Mouse (Mus musculus): ENCODE data around the gene Gm11111. TPM values are rescaled to one million over a fixed set of nuclear protein-coding genes. Genes with fewer than 3 reads are reported as not detected.
A peak's percentile ranks its signal among the peaks of the same experiment; 100 is the strongest.
"Not testable (repeated sequence)": the region's sequence is repeated elsewhere in the genome, so short reads cannot be mapped to it uniquely, and the experiment has no call there.

Gene Gm11111
- polyA plus RNA-seq, 1 experiment from 2014 or later = not detected

- WGBS = 66% methylated on average over 12 of the region's 12 CpGs
- no peaks in the 10 kb centered on the region for H3K27me3 ChIP-seq (ENCODE audit: control insufficient read depth, insufficient read depth, low read length)
- no peaks in the 10 kb centered on the region for H3K36me3 ChIP-seq (ENCODE audit: control insufficient read depth, insufficient read depth, low read length)
- H3K9ac ChIP-seq (ENCODE audit: low read length) = no peak overlapping the region
- no peak overlapping the region for H3K4me3 ChIP-seq (ENCODE audit: low read depth, low read length)
- H3K4me2 ChIP-seq (ENCODE audit: low read depth, low read length, severe bottlenecking) = no peak overlapping the region
- no peak overlapping the region for H3K27ac ChIP-seq (ENCODE audit: low read depth, low read length)
- 0 out of 2 replicates have a peak, but pooled peaks cover 1% of the 10 kb centered on the region for H3K4me1 ChIP-seq (replicated peaks; ENCODE audit: control insufficient read depth, insufficient read depth, low read length)
- peak; percentile 60; the same call in 1 of the 2 replicates for ATAC-seq (replicated peaks; ENCODE audit: low FRiP score)
- DNase-seq (ENCODE audit: low spot score) = no peak
- no peaks in the 10 kb centered on the region for H3K9me3 ChIP-seq (ENCODE audit: control insufficient read depth, low read length)
Observed at GRCm38 (mm10) chr5:98574711-98575470, 22.4 kb downstream of the Gm11111 start.

- no peak overlapping the region for H3K4me3 ChIP-seq (ENCODE audit: low read depth, low read length)
- no peak overlapping the region for H3K4me2 ChIP-seq (ENCODE audit: low read depth, low read length, severe bottlenecking)
- H3K4me1 ChIP-seq (replicated peaks; ENCODE audit: control insufficient read depth, insufficient read depth, low read length) = 0 out of 2 replicates have a peak, but pooled peaks cover 1% of the 10 kb centered on the region
- no peaks in the 10 kb centered on the region for H3K9me3 ChIP-seq (ENCODE audit: control insufficient read depth, low read length)
- no peak for DNase-seq (ENCODE audit: low spot score)
- no peak for ATAC-seq (replicated peaks; ENCODE audit: low FRiP score)
- H3K9ac ChIP-seq (ENCODE audit: low read length) = no peak overlapping the region
- H3K27ac ChIP-seq (ENCODE audit: low read depth, low read length) = no peak overlapping the region
- no peaks in the 10 kb centered on the region for H3K36me3 ChIP-seq (ENCODE audit: control insufficient read depth, insufficient read depth, low read length)
- no peaks in the 10 kb centered on the region for H3K27me3 ChIP-seq (ENCODE audit: control insufficient read depth, insufficient read depth, low read length)
- WGBS = 73% methylated on average over 4 of the region's 4 CpGs
Observed at GRCm38 (mm10) chr5:98575471-98575834, 23.0 kb downstream of the Gm11111 start.

GRCm38 (mm10) chr5:98576538-98576937 is 24.0 kb downstream of the Gm11111 start:
- not testable (repeated sequence) for H3K4me3 ChIP-seq (ENCODE audit: low read depth, low read length); H3K9ac ChIP-seq (ENCODE audit: low read length); H3K9me3 ChIP-seq (ENCODE audit: control insufficient read depth, low read length); H3K27me3 ChIP-seq (ENCODE audit: control insufficient read depth, insufficient read depth, low read length); DNase-seq (ENCODE audit: low spot score); H3K36me3 ChIP-seq (ENCODE audit: control insufficient read depth, insufficient read depth, low read length); ATAC-seq (replicated peaks; ENCODE audit: low FRiP score); H3K4me2 ChIP-seq (ENCODE audit: low read depth, low read length, severe bottlenecking); H3K4me1 ChIP-seq (replicated peaks; ENCODE audit: control insufficient read depth, insufficient read depth, low read length); H3K27ac ChIP-seq (ENCODE audit: low read depth, low read length)
- 91% methylated on average over 6 of the region's 6 CpGs for WGBS

GRCm38 (mm10) chr5:98578398-98578797 is 25.9 kb downstream of the Gm11111 start:
- Histone ChIP-seq H3K4me2 (ENCODE audit: low read depth, low read length, severe bottlenecking) (no peak overlapping the region), H3K4me3 (ENCODE audit: low read depth, low read length) (no peak overlapping the region), H3K9me3 (ENCODE audit: control insufficient read depth, low read length) (no peaks in the 10 kb centered on the region), H3K36me3 (ENCODE audit: control insufficient read depth, insufficient read depth, low read length) (no peaks in the 10 kb centered on the region), H3K9ac (ENCODE audit: low read length) (no peak overlapping the region), H3K27me3 (ENCODE audit: control insufficient read depth, insufficient read depth, low read length) (no peaks in the 10 kb centered on the region), H3K27ac (ENCODE audit: low read depth, low read length) (no peak overlapping the region), H3K4me1 (replicated peaks; ENCODE audit: control insufficient read depth, insufficient read depth, low read length) (0 out of 2 replicates have a peak, but pooled peaks cover 1% of the 10 kb centered on the region)
- ATAC-seq (replicated peaks; ENCODE audit: low FRiP score) (no peak), DNase-seq (ENCODE audit: low spot score) (no peak)
- WGBS = 83% methylated on average over 2 of the region's 2 CpGs

GRCm38 (mm10) chr5:98580811-98581210 is 28.3 kb downstream of the Gm11111 start:
- no peak overlapping the region for H3K9ac ChIP-seq (ENCODE audit: low read length)
- ATAC-seq (replicated peaks; ENCODE audit: low FRiP score) (no peak), DNase-seq (ENCODE audit: low spot score) (no peak)
- no peaks in the 10 kb centered on the region for H3K27me3 ChIP-seq (ENCODE audit: control insufficient read depth, insufficient read depth, low read length)
- WGBS = 85% methylated on average over 5 of the region's 5 CpGs
- H3K4me1 ChIP-seq (replicated peaks; ENCODE audit: control insufficient read depth, insufficient read depth, low read length) = no peaks in the 10 kb centered on the region
- no peak overlapping the region for H3K27ac ChIP-seq (ENCODE audit: low read depth, low read length)
- H3K4me2 ChIP-seq (ENCODE audit: low read depth, low read length, severe bottlenecking) = no peak overlapping the region
- H3K36me3 ChIP-seq (ENCODE audit: control insufficient read depth, insufficient read depth, low read length) = no peaks in the 10 kb centered on the region
- H3K9me3 ChIP-seq (ENCODE audit: control insufficient read depth, low read length) = no peaks in the 10 kb centered on the region
- no peak overlapping the region for H3K4me3 ChIP-seq (ENCODE audit: low read depth, low read length)

GRCm38 (mm10) chr5:98582051-98582450 is 29.6 kb downstream of the Gm11111 start:
- H3K9ac ChIP-seq (ENCODE audit: low read length) = no peak overlapping the region
- H3K4me2 ChIP-seq (ENCODE audit: low read depth, low read length, severe bottlenecking) = no peak overlapping the region
- no peak overlapping the region for H3K27ac ChIP-seq (ENCODE audit: low read depth, low read length)
- H3K4me3 ChIP-seq (ENCODE audit: low read depth, low read length) = no peak overlapping the region
- ATAC-seq (replicated peaks; ENCODE audit: low FRiP score) = no peak
- no peak for DNase-seq (ENCODE audit: low spot score)
- no peaks in the 10 kb centered on the region for H3K36me3 ChIP-seq (ENCODE audit: control insufficient read depth, insufficient read depth, low read length)
- WGBS = 93% methylated on average over 3 of the region's 3 CpGs
- no peaks in the 10 kb centered on the region for H3K27me3 ChIP-seq (ENCODE audit: control insufficient read depth, insufficient read depth, low read length)
- no peaks in the 10 kb centered on the region for H3K4me1 ChIP-seq (replicated peaks; ENCODE audit: control insufficient read depth, insufficient read depth, low read length)
- no peaks in the 10 kb centered on the region for H3K9me3 ChIP-seq (ENCODE audit: control insufficient read depth, low read length)

- Histone ChIP-seq H3K4me3 (ENCODE audit: low read depth, low read length) (no peak overlapping the region), H3K36me3 (ENCODE audit: control insufficient read depth, insufficient read depth, low read length) (no peaks in the 10 kb centered on the region), H3K9me3 (ENCODE audit: control insufficient read depth, low read length) (no peaks in the 10 kb centered on the region), H3K9ac (ENCODE audit: low read length) (no peak overlapping the region), H3K4me1 (replicated peaks; ENCODE audit: control insufficient read depth, insufficient read depth, low read length) (no peaks in the 10 kb centered on the region), H3K4me2 (ENCODE audit: low read depth, low read length, severe bottlenecking) (no peak overlapping the region), H3K27me3 (ENCODE audit: control insufficient read depth, insufficient read depth, low read length) (no peaks in the 10 kb centered on the region), H3K27ac (ENCODE audit: low read depth, low read length) (no peak overlapping the region)
- DNase-seq (ENCODE audit: low spot score) = no peak
- ATAC-seq (replicated peaks; ENCODE audit: low FRiP score) = no peak
Observed at GRCm38 (mm10) chr5:98585915-98586314, 33.4 kb downstream of the Gm11111 start.

Measured in forebrain, embryonic 11.5 days (tissue).